In the genomic region with DNA sequence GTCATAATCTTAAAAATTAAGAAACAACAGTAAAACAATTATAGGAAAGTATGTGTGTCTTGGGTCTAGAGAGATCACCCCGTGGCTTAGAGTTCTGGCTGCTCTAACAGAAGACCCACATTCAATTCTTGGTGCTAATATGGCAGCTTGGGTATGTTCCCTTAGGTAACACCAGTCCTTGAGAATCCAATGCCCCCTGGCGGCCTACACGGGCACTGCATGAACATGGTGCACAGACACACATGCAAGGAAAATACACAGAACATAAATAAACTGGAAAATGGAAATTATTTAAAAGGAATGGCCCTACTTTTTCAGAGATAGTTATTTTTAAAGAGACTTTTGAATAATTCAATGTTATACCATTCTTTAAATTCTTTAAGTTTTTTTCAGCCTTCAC, we compare ENCODE assay signal across 12 mouse cellular contexts. TPM values are rescaled to one million over a fixed set of nuclear protein-coding genes. Genes with fewer than 3 reads are reported as not detected.
A peak's percentile ranks its signal among the peaks of the same experiment; 100 is the strongest.
DNase-seq lines count a peak whose midpoint lies in the region; ATAC-seq and TF ChIP-seq lines count a peak whose summit lies in the region.
"Had no signal": no experiment of that assay in that cellular context is flagged by ENCODE, and none has a peak within 500 bp of the region (broad histone marks: within the 10 kb centered on the region; RNA-seq: fewer than 3 reads in every experiment).

No protein-coding gene starts in this region.

- DNase-seq in cerebellum, postnatal 25 days, result peak; percentile 4 to 5
- DNase-seq in lung, embryonic 14.5 days, result peak; percentile 5
- DNase-seq in lung, postnatal 25 days (ENCODE audit: low spot score), result no peak
- peak; percentile 66 for DNase-seq in ZHBTc4 (ENCODE audit: low read depth, low spot score)
- DNase-seq in mesoderm, embryonic 11.5 days (ENCODE audit: low read depth, low spot score), result peak; percentile 6
- no peak for DNase-seq in ovary, adult 18-20 months (ENCODE audit: low spot score)
- DNase-seq: cerebellum, adult 9-11 months had no signal

- H3K9me3 ChIP-seq in lung, embryonic 14.5 days (ENCODE audit: low read depth, low read length), result no peaks in the 10 kb centered on the region
- H3K9me3 ChIP-seq: hindbrain, embryonic 12.5 days; limb, embryonic 13.5 days had no signal

- no peak overlapping the region for H3K27ac ChIP-seq in lung, embryonic 14.5 days (ENCODE audit: low read depth)
- H3K27ac ChIP-seq: hindbrain, embryonic 12.5 days; limb, embryonic 13.5 days had no signal

- H3K4me1 ChIP-seq in lung, embryonic 14.5 days (ENCODE audit: insufficient read depth), result no peaks in the 10 kb centered on the region
- H3K4me1 ChIP-seq: hindbrain, embryonic 12.5 days; limb, embryonic 13.5 days had no signal

- no peak for ATAC-seq in cerebellum, adult (ENCODE audit: insufficient number of reproducible peaks, low FRiP score, low TSS enrichment)
- ATAC-seq in lung, embryonic 14.5 days (ENCODE audit: insufficient read depth), result no peak
- ATAC-seq in granulocyte monocyte progenitor cell, adult 5-6 weeks (replicated peaks; ENCODE audit: poor library complexity, severe bottlenecking), result no peak
- ATAC-seq: forebrain, embryonic 14.5 days had no signal

- H3K36me3 ChIP-seq in lung, embryonic 14.5 days (ENCODE audit: insufficient read depth), result no peaks in the 10 kb centered on the region
- H3K36me3 ChIP-seq: hindbrain, embryonic 12.5 days; limb, embryonic 13.5 days had no signal

- H3K27me3 ChIP-seq in lung, embryonic 14.5 days (ENCODE audit: insufficient read depth, low read length), result no peaks in the 10 kb centered on the region
- H3K27me3 ChIP-seq: hindbrain, embryonic 12.5 days; limb, embryonic 13.5 days had no signal

- H3K9ac ChIP-seq in lung, embryonic 14.5 days, result no peak overlapping the region
- H3K9ac ChIP-seq: hindbrain, embryonic 12.5 days; limb, embryonic 13.5 days had no signal

- no peak for TF ChIP-seq CTCF in lung, embryonic 14.5 days (IDR thresholded peaks at IDR 0.05; ENCODE audit: low read depth)

- WGBS in lung, embryonic 14.5 days, result 67% methylated on average over 3 of the region's 3 CpGs

- H3K4me3 ChIP-seq in lung, embryonic 14.5 days (ENCODE audit: low read depth, low read length), result no peak overlapping the region
- H3K4me3 ChIP-seq: hindbrain, embryonic 12.5 days; limb, embryonic 13.5 days had no signal

- no peak overlapping the region for H3K4me2 ChIP-seq in lung, embryonic 14.5 days
- H3K4me2 ChIP-seq: hindbrain, embryonic 12.5 days; limb, embryonic 13.5 days had no signal

RNA-seq across cellular contexts. Expression of a gene that starts 55.6 kb away (rescaled TPM):
- 8.1 and 9.4 TPM in 2 replicates for polyA plus RNA-seq in lung, embryonic 14.5 days (2014; fragmentation: Nextera tagmentation; extraction: Ambion mirVana)
- 1.5 and 2.0 TPM in 2 replicates for total RNA-seq in granulocyte monocyte progenitor cell, adult 5-6 weeks (2014; fragmentation: Nextera tagmentation)
- total RNA-seq in granulocyte monocyte progenitor cell, adult 5-6 weeks (2017), result 1.5 and 1.6 TPM in 2 replicates

Comparison
In these comparisons a context has a peak if more than half of its experiments do, and no peak if none do; other contexts are left out.
1. DNase-seq: peak in cerebellum, postnatal 25 days (2 of 2), lung, embryonic 14.5 days (single experiment), ZHBTc4 (single experiment) and mesoderm, embryonic 11.5 days (single experiment); none in lung, postnatal 25 days (single experiment) and ovary, adult 18-20 months (single experiment).